Mouse (Mus musculus) megakaryocyte-erythroid progenitor cell, adult 5 weeks (primary cell): Measurements from ENCODE around the gene Olfr550. TPM values are rescaled to one million over a fixed set of nuclear protein-coding genes. Genes with fewer than 3 reads are reported as not detected.

Experiments
- polyA plus RNA-seq: library from polyadenylated mRNA; stranded (reverse); fragments of >175 nt; gene quantifications from 2 replicates; pipeline ENCODE4 v1.2.3, GENCODE M21; 2012

The Olfr550 gene
- polyA plus RNA-seq = not detected in 2 replicates

DNA sequence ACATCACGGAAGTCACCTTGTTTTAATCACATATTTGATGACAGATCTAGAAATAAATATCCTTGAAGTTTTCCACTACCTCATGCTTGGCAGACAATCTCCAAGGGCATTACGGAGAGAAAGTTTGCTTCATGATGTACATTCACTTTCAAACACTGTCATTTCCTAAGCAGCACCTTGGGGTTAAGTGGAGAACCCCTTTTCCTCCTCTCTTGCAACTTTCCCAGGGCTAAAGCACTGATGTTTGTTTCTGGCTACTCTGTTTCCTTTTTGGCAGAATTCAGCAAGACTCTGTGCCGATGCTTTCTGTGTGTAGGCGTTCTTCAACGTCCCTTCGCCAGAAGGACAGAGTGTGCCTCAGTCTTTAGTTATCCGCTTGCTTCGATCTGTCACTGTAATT is at the start of gene Olfr550:
Gene Olfr550, plus strand, starts transcription at position 301 of the 400 bp plus-strand sequence.

DNA sequence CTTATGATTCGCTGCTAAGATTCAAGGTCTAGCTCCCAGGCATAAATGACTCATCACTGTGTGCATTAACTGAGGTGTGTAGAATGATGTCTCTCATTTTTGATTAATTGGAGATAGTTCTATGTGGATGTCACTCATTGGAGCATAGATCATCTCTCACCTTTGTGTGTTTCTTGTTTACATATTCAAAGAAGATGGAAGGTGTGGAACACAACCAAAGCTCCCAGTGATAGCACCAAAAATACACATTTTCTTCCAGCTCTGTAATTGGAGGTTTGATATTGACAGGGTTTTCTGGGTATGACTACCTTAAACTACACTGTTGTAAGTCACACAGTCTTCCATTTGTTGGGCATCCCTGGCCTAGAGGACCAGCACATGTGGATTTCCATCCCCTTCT is 36.8 kb upstream of the Olfr550 start, which contains the start of gene Olfr547:
Gene Olfr547, plus strand, starts transcription at position 301 of the 400 bp plus-strand sequence.

DNA sequence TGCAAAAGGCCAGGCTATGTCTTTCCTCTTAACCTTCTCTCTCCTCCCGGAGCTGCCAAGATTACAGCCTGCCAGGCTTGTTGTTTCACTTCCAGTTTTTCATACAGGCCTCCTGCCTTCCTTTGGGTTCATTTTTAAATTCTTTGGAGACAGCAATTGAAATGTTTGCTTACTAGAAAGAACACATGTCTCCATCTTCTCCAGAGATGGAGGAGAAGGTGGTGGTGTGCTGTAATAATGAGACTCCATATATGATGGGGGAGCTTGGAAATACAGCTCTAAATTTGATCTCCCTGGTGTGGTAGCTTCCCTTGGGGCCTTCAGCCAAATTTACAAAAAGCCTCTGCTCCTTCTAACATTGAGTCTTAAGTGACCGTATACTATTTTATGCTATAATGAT is 30.6 kb upstream of the Olfr550 start, which contains the start of gene Olfr548-ps1:
Gene Olfr548-ps1, plus strand, starts transcription at position 301 of the 400 bp plus-strand sequence.

DNA sequence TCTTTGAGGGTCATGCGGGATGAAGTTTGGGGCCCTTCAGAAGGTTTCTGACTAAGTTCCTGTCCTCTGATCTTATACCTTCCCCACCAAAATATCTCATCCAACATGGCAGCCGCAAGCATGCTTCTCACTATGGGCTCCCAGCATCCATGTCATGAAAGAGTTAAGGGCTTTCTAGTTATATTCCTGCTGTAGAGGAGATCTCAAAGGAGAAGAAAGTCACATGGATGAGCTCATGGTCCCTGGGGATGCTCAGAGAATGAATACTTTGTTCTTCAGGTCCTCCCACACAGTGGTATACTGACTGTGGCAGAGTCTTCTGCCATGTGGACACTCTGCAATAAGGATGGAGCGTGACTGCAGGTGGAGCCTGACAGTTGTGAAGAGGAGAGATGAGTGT is 21.7 kb upstream of the Olfr550 start, which contains the start of gene Olfr549:
Gene Olfr549, plus strand, starts transcription at position 301 of the 400 bp plus-strand sequence.

DNA sequence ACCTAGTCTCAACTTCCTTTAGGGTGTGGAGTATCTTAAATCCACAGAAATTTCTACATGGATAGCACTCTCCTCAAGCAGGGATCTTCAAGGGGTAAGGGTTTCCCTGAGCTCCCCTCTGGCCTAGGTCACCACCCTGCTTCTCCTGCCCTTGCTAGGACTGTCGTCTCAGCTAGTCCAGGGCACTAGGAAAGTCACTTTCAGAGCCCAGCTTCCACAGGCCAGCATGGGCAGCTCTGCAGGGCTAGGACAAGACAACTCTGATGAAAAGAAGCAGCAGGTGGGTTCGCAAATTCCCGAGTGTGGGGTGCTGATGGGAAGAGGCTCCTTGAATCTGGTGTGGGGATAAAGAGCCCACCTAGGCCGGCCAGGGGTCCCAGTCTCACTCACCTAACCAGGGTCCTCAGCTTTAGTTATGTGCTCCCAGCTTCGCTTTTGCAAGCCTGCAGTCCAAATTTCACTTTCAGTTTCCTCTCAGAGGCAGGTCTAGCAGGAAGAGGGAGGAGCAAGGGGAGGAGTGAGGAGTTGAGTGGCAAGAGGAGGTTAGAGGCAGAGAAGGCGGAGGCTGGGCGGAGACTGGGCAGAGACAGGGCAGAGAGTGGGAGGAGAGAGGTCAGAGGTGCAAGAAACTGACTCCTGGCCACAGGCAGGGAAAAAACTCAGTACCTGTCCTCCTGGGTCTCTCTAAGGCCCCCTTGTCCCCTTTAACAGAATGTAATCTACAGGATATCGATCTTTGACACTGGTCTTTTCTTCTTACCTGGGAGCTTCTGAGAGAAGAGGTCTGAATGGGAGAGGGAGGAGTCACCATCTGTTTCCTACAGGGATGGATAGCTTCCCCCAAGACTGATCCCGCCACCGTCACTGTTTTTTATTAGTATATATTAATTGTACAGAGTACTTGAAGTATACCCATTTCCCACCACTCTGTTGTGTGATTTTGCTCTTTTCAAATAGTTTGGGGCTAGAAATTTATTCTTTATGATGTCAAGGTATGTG is 5.9 kb upstream of the Olfr550 start, which contains the start of gene Trim21:
Gene Trim21, minus strand, starts transcription at position 488 of the 999 bp plus-strand sequence.

DNA sequence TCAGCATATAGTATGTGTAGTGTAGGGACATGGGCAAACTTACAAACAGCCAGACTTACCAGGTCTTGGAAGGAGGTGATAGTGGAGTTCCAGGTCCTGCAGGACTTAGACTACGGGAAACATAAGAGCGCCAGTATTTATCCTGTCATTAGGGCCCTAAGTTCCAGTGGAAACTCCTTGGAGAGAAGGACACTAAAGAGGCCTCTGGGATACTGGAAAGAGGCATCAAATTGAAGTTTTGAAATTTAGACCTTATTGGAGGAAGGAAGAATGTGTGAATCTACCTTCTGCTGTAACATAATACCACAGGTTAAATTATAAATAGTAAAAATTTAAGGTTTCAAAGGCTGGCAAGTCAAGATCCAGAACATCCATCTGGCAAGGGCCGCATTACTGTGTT is 20.5 kb downstream of the Olfr550 start, which contains the start of gene Olfr551:
Gene Olfr551, minus strand, starts transcription at position 101 of the 400 bp plus-strand sequence.

DNA sequence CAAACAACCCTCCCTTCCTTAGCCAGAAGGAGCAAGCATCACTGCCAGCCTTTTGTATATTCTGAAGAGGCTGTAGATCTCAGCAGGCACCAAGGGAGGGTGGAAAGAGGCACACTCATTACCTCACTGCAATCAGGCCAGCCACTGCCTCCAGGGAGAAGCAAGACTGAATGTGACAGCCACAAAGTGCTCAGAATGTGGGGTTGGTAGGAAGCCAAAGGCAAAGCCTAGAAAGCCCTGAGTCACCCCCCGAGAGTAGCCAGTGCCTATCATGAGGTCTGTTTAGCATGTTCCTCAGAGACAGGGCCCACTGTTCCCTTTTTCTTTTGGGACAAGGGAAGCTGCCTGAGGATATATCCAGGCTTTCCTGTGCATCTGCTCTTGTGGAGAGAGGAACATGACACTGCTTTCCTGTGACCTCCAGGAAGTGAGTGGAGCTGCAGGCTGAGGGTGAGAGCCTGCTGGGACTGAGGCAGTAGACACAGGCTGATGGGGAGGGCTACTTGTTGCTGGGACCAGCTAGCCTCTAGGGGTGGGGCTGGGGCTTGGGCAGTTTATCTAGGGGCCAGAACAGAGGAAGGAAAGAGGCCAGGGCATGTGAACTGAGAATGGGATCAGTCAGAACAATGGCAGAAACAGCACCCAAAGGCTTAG is 26.3 kb downstream of the Olfr550 start, which contains the start of gene Olfr552:
Gene Olfr552, plus strand, starts transcription at position 393 of the 654 bp plus-strand sequence.

DNA sequence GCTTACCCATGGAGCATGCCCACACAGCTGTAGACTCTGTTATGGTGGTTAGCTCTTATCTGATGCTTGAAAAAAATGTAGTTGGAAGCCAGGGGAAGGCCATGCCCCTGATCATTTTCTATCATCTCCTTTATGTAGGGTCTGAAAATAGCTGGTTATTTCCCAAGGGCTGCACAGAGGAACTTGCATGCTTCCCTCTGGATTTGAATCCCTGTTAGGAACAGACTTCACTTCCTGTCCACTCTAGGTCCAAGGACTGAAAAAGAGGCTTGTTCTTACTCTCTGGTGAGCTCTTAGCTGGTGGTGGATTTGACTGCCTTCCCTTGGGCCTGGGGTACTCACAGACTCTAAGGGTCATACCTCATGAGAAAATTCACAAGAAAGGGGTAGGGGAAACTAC is 46.9 kb downstream of the Olfr550 start, which contains the start of gene Olfr553:
Gene Olfr553, minus strand, starts transcription at position 101 of the 400 bp plus-strand sequence.

Other genes with a start within 250 kb of the Olfr550 start
- 32.2 and 50.2 TPM in 2 replicates for gene Rrm1, start 129.7 kb upstream of the Olfr550 start, polyA plus RNA-seq
- gene Olfr543, start 89.8 kb upstream of the Olfr550 start, polyA plus RNA-seq = not detected in 2 replicates
- gene Olfr544, start 83.1 kb upstream of the Olfr550 start, polyA plus RNA-seq = not detected in 2 replicates
- not detected in 2 replicates for gene Olfr545, start 71.9 kb upstream of the Olfr550 start, polyA plus RNA-seq
- not detected in 2 replicates for gene Olfr547, start 36.7 kb upstream of the Olfr550 start, polyA plus RNA-seq
- not detected in 2 replicates for gene Olfr548-ps1, start 30.5 kb upstream of the Olfr550 start, polyA plus RNA-seq
- gene Olfr549, start 21.6 kb upstream of the Olfr550 start, polyA plus RNA-seq = not detected in 2 replicates
- gene Trim21, start 6.0 kb upstream of the Olfr550 start, polyA plus RNA-seq = 6.4 and 9.6 TPM in 2 replicates
- gene Olfr551, start 20.4 kb downstream of the Olfr550 start, polyA plus RNA-seq = 0.04 TPM in 1 of 2 replicates, not detected in the other
- not detected in 2 replicates for gene Olfr552, start 26.3 kb downstream of the Olfr550 start, polyA plus RNA-seq
- gene Olfr553, start 46.8 kb downstream of the Olfr550 start, polyA plus RNA-seq = not detected in 2 replicates
- gene Olfr554, start 67.0 kb downstream of the Olfr550 start, polyA plus RNA-seq = not detected in 2 replicates
- gene Olfr555, start 87.4 kb downstream of the Olfr550 start, polyA plus RNA-seq = not detected in 2 replicates
- not detected in 2 replicates for gene Olfr556, start 93.5 kb downstream of the Olfr550 start, polyA plus RNA-seq
- gene Trim68, start 115.9 kb downstream of the Olfr550 start, polyA plus RNA-seq = 1.6 and 1.8 TPM in 2 replicates
- not detected in 2 replicates for gene Olfr557, start 124.5 kb downstream of the Olfr550 start, polyA plus RNA-seq
- not detected in 2 replicates for gene Olfr558, start 130.8 kb downstream of the Olfr550 start, polyA plus RNA-seq
- gene Olfr33, start 147.6 kb downstream of the Olfr550 start, polyA plus RNA-seq = not detected in 2 replicates
- gene Olfr559, start 156.0 kb downstream of the Olfr550 start, polyA plus RNA-seq = not detected in 2 replicates
- gene Olfr560, start 187.9 kb downstream of the Olfr550 start, polyA plus RNA-seq = not detected in 2 replicates
- 0.01 and 0.03 TPM in 2 replicates for gene Olfr78, start 188.0 kb downstream of the Olfr550 start, polyA plus RNA-seq
- not detected in 2 replicates for gene Olfr561, start 199.8 kb downstream of the Olfr550 start, polyA plus RNA-seq
- gene Olfr564, start 232.0 kb downstream of the Olfr550 start, polyA plus RNA-seq = not detected in 2 replicates